Mouse (Mus musculus) spleen, adult 2 months (tissue): ENCODE measurements around the gene Myrip. TPM values are rescaled to one million over a fixed set of nuclear protein-coding genes. Genes with fewer than 3 reads are reported as not detected.

Experiments
- DNase-seq, 2 experiments: peaks; one replicate each; pipeline versions ENCODE4 v3.0.0 to v3.0.0-alpha.2; 2012 to 2021; ENCODE audit warnings: low spot score in 2 of 2, low read depth in 1 of 2
- H3K27ac ChIP-seq: fragments of 200-500 bp; 2 replicates; pipeline ENCODE4 v1.5.1; 2012; ENCODE audit warnings: low read length, inconsistent platforms; ENCODE audit not compliant: insufficient read depth
- H3K27me3 ChIP-seq: fragments of 200-500 bp; 2 replicates; pipeline ENCODE4 v1.6.1; 2012; ENCODE audit warnings: mild to moderate bottlenecking, moderate library complexity, low read length, inconsistent platforms; ENCODE audit not compliant: control insufficient read depth, insufficient read depth
- H3K36me3 ChIP-seq: fragments of 200-500 bp; 2 replicates; pipeline ENCODE4 v1.6.1; 2012; ENCODE audit warnings: mild to moderate bottlenecking, low read length, inconsistent platforms; ENCODE audit not compliant: control insufficient read depth, insufficient read depth
- H3K4me1 ChIP-seq: fragments of 200-500 bp; 2 replicates; pipeline ENCODE4 v1.6.1; 2011; ENCODE audit warnings: inconsistent platforms; ENCODE audit not compliant: control insufficient read depth, insufficient read depth, insufficient read length
- H3K4me3 ChIP-seq: fragments of 200-500 bp; 2 replicates; pipeline ENCODE4 v1.5.1; 2011; ENCODE audit warnings: mild to moderate bottlenecking, inconsistent platforms; ENCODE audit not compliant: insufficient read depth, insufficient read length; ENCODE audit errors: extremely low read depth
- CTCF ChIP-seq: fragments of 200-500 bp; IDR thresholded peaks from 2 replicates; pipeline ENCODE4 v1.5.1; 2011; ENCODE audit warnings: mild to moderate bottlenecking, inconsistent platforms; ENCODE audit not compliant: insufficient read depth, insufficient read length, insufficient replicate concordance; ENCODE audit errors: extremely low read depth
- POLR2A ChIP-seq: fragments of 200-500 bp; IDR thresholded peaks from 2 replicates; pipeline ENCODE4 v1.6.1; 2011; ENCODE audit warnings: low read depth, low read length, inconsistent platforms
- WGBS: fragments of 180-500 bp; shearing (Covaris S2); methylation state at CpG from one replicate; pipeline ENCODE4 v1.1.7; 2018; 5-methylcytosine and 5-hydroxymethylcytosine counted together
- polyA plus RNA-seq: library from polyadenylated mRNA; depleted of rRNA; stranded (reverse); fragments of >200 nt; gene quantifications from 2 replicates; pipeline ENCODE4 v1.2.3, GENCODE M21; 2012

The Myrip gene
- polyA plus RNA-seq, 1 experiment, result 0.13 TPM

GRCm38 (mm10) chr9:120491509-120491908 lies 190.2 kb downstream of the Myrip start:
- no peak for TF ChIP-seq POLR2A
- no peak for TF ChIP-seq CTCF
- H3K4me3 ChIP-seq, result no peak overlapping the region
- H3K27me3 ChIP-seq, result no peaks in the 10 kb centered on the region
- no peaks in the 10 kb centered on the region; the same call in 1 of the 2 replicates for H3K4me1 ChIP-seq
- no peak overlapping the region for H3K27ac ChIP-seq
- 80% methylated on average over 3 of the region's 3 CpGs for WGBS
- H3K36me3 ChIP-seq, result peaks cover 13% of the 10 kb centered on the region
- no peak for DNase-seq

DNA sequence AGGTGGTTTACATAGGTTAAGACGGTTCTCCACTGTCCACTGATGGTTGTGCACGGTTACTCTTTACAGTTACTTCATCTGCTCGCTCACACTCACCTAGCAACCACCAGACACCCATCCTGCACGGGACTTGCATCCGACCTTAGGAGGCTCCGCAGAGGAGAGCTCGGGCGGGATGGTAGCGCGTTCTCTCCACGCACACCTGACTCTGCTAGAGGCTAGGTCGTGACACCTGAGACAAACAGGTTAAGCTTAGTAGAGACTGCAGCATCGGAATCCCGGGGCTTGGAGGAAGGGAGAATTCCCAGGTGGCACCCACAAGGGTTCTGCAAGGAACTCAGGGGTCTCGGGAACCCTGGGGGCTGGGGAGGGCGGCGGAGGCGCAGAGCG lies 190.7 kb downstream of the Myrip start, which contains the start of gene Eif1b:
Eif1b (plus strand) TSS at position 223 of the 390 bp plus-strand sequence.
- peak within 1 kb of the TSS; percentile 76 for H3K27ac ChIP-seq
- no peak for DNase-seq
- WGBS, result 6% methylated on average over 19 of the region's 19 CpGs
- H3K4me1 ChIP-seq, result no peaks in the 10 kb centered on the region; the same call in 1 of the 2 replicates
- peaks cover 13% of the 10 kb centered on the region for H3K36me3 ChIP-seq
- no peaks in the 10 kb centered on the region for H3K27me3 ChIP-seq
- peak within 1 kb of the TSS; percentile 76 for H3K4me3 ChIP-seq
- TF ChIP-seq CTCF (no peak), POLR2A (no peak)

DNA sequence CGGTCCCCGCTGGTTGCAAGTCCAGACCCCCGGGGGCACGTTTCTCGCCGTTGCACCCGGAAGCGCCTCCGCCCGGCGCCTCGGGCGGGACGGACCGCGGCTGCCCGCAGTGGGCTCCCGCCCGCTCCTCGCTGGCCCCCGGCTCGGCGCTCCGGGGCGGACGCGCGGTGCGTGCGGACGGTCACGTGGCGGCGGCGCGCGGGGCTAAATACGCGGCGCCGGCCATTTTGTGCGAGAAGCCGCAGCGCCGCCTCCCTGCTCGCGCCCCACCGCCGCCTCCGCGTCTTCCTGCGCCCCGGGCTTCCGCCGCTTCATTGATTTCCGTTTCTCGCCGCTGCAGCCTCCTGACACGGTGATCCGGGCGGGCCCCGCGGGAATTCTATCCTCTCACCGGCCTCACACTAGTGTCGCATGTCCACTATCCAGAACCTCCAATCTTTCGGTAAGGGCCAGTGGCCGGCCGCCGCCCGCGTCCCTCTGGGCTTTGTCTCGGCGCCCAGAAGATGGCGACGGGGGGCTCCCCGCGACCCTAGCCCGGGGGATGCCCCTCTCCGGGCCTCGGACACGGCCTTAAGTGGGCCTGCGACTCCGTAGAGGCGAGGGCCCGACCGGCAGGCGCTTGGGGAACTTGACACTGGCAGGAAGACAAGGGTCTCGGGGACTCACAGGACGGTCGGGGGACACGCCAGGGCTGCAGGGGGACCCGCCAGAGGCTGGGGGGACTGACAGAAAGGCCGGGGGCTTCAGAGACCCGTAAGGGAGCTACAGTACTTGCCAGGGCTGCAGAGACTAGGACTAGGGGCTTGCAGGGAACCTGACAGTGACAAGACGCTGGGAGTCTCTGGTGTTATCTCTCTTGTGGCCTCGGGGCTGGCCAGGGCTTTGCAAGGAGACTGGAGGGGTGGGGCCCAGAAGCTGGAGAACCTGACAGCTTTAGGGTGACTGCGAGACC lies 191.4 kb downstream of the Myrip start:
- H3K36me3 ChIP-seq, result peaks cover 13% of the 10 kb centered on the region
- peak overlapping the region; percentile 76 for H3K4me3 ChIP-seq
- peak overlapping the region; percentile 76 for H3K27ac ChIP-seq
- under 1% methylated on average over 83 of the region's 97 CpGs for WGBS
- no peaks in the 10 kb centered on the region for H3K27me3 ChIP-seq
- DNase-seq, result peak in 1 of 2 experiments; percentile 76
- TF ChIP-seq CTCF, result no peak
- peak; percentile 25 for TF ChIP-seq POLR2A
- H3K4me1 ChIP-seq, result no peaks in the 10 kb centered on the region; the same call in 1 of the 2 replicates

GRCm38 (mm10) chr9:120493781-120494180 lies 192.5 kb downstream of the Myrip start:
- H3K27me3 ChIP-seq, result no peaks in the 10 kb centered on the region
- H3K27ac ChIP-seq, result no peak overlapping the region
- DNase-seq, result no peak
- no peak overlapping the region for H3K4me3 ChIP-seq
- 85% methylated on average over 12 of the region's 12 CpGs for whole genome bisulfite sequencing
- H3K4me1 ChIP-seq, result no peaks in the 10 kb centered on the region; the same call in 1 of the 2 replicates
- peaks cover 13% of the 10 kb centered on the region for H3K36me3 ChIP-seq
- no peak for TF ChIP-seq POLR2A
- TF ChIP-seq CTCF, result no peak

DNA sequence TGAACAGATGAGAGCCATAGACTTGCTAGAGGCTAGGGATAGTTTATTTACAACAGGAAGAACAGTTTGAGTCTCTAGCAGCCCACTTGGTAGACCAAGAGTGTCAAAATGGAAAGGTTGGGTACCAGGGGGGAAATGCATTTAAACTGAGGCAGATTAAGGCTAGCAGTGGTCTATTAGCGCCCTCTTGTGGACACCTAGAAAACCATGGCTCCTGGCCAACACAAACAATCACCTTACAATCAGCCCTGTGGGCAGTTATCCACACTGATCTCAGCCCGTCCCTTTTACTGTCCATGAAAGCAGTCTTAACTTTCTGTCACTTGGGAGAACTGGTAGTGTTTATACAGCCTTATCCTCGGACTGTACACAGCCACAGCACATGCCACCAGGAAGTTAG lies 195.4 kb downstream of the Myrip start:
- H3K27me3 ChIP-seq, result no peaks in the 10 kb centered on the region
- H3K4me3 ChIP-seq, result no peak overlapping the region
- TF ChIP-seq POLR2A (no peak), CTCF (peak; percentile 72; the same call in 1 of the 2 replicates)
- H3K36me3 ChIP-seq, result peaks cover 13% of the 10 kb centered on the region
- H3K27ac ChIP-seq, result no peak overlapping the region
- H3K4me1 ChIP-seq, result no peaks in the 10 kb centered on the region; the same call in 1 of the 2 replicates
- DNase-seq, result peak in 1 of 2 experiments; percentile 50
- WGBS, result 11% methylated on average over 3 of the region's 3 CpGs

- no peak for DNase-seq
- Histone ChIP-seq H3K4me3 (no peak overlapping the region), H3K4me1 (no peaks in the 10 kb centered on the region), H3K36me3 (peaks cover 13% of the 10 kb centered on the region), H3K27me3 (no peaks in the 10 kb centered on the region), H3K27ac (no peak overlapping the region)
- WGBS, result 86% methylated on average over 5 of the region's 5 CpGs
- TF ChIP-seq CTCF (no peak), POLR2A (no peak)
Measured at GRCm38 (mm10) chr9:120497983-120498382, 196.7 kb downstream of the Myrip start.
